Mouse (Mus musculus): Measurements from ENCODE around the gene Pisd. TPM values are rescaled to one million over a fixed set of nuclear protein-coding genes. Genes with fewer than 3 reads are reported as not detected.
A peak's percentile ranks its signal among the peaks of the same experiment; 100 is the strongest.

The Pisd gene
- polyA plus RNA-seq, 1 experiment from 2014 or later = 94.9 TPM

DNA sequence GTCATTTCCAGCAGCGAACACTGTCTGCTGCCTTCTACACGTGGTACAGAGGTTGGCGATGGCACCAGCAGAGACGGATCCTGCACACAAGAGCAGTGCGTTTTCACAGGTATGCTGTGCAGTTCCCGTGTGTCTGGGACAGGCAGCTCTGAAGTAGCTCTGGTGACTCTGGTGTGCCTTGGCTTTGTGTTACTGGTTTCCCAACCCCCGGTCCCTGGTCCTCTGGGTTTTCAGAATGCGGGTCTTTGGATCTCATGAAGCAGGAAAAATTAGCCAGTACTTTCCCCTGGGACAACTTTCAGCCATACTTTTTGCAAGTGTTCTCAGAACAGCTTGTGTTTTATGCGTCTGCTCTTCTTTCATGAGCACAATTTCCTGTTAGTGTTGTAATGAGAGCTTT lies 65.0 kb downstream of the Pisd start:
- 81% methylated on average over 9 of the region's 9 CpGs for WGBS
- H3K9ac ChIP-seq (ENCODE audit: low read depth, low read length) = no peak overlapping the region

DNA sequence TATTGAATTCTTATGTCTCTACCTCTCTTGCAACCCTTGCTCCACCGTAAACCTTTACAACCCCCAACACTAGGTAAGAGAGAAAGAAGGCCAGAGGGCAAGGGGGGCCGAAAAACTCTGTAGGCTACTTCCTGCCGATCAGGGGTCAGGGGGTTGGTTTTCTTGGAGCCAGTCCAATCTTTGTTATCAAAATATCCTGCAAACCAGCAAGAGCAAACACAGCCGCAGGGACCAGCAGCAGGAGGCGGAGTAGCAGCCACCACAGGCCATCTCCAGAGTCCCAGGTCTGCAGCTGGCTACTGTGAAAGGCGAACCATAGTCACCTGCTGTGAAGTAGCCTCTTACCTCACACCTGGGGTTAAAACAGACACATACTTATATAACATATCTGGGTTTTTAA lies 66.5 kb downstream of the Pisd start:
- H3K9me3 ChIP-seq (ENCODE audit: control insufficient read depth, low read length) = no peaks in the 10 kb centered on the region
- H3K27ac ChIP-seq (ENCODE audit: low read depth, low read length) = no peak overlapping the region
- no peaks in the 10 kb centered on the region for H3K36me3 ChIP-seq (ENCODE audit: control insufficient read depth, insufficient read depth, low read length)
- no peaks in the 10 kb centered on the region for H3K27me3 ChIP-seq (replicated peaks; ENCODE audit: control insufficient read depth, insufficient read depth, low read length)
- H3K9ac ChIP-seq (ENCODE audit: low read depth, low read length) = no peak overlapping the region
- WGBS = 68% methylated on average over 6 of the region's 6 CpGs
- no peak overlapping the region for H3K4me3 ChIP-seq (ENCODE audit: low read length)
- H3K4me1 ChIP-seq (ENCODE audit: control insufficient read depth, insufficient read depth, low read depth, low read length) = no peaks in the 10 kb centered on the region
- H3K4me2 ChIP-seq (ENCODE audit: low read length) = no peak overlapping the region
- ATAC-seq = no peak

More for the DNA sequence above, 65.0 kb downstream of the Pisd start:
- Histone ChIP-seq H3K27me3 (replicated peaks; ENCODE audit: control insufficient read depth, insufficient read depth, low read length) (no peaks in the 10 kb centered on the region), H3K4me2 (ENCODE audit: low read length) (no peak overlapping the region), H3K27ac (ENCODE audit: low read depth, low read length) (no peak overlapping the region), H3K4me3 (ENCODE audit: low read length) (no peak overlapping the region), H3K4me1 (ENCODE audit: control insufficient read depth, insufficient read depth, low read depth, low read length) (no peaks in the 10 kb centered on the region), H3K36me3 (ENCODE audit: control insufficient read depth, insufficient read depth, low read length) (no peaks in the 10 kb centered on the region), H3K9me3 (ENCODE audit: control insufficient read depth, low read length) (no peaks in the 10 kb centered on the region)
- no peak for ATAC-seq

DNA sequence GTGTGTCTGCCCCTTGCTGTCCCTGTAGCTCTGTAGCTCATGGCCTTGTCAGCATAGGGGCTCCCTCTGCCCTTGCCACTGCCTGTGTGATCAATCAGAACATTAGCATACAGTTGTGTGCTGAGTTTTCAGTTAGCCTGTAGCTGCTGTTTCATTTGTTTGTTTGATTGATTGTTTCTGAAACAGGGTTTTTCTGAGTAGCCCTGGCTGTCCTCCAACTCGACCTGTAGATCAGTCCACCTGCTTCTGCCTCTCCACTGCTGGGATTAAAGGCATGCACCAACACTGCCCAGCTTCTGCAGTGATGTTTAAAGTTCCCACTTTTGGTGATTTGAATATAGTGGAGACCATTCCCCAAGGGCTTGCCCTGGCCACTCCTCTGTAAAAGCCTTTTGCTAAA lies 67.7 kb downstream of the Pisd start:
- Histone ChIP-seq H3K27me3 (replicated peaks; ENCODE audit: control insufficient read depth, insufficient read depth, low read length) (no peaks in the 10 kb centered on the region), H3K4me3 (ENCODE audit: low read length) (no peak overlapping the region), H3K4me2 (ENCODE audit: low read length) (no peak overlapping the region), H3K36me3 (ENCODE audit: control insufficient read depth, insufficient read depth, low read length) (no peaks in the 10 kb centered on the region), H3K9me3 (ENCODE audit: control insufficient read depth, low read length) (no peaks in the 10 kb centered on the region), H3K9ac (ENCODE audit: low read depth, low read length) (no peak overlapping the region), H3K4me1 (ENCODE audit: control insufficient read depth, insufficient read depth, low read depth, low read length) (peaks cover 5% of the 10 kb centered on the region), H3K27ac (ENCODE audit: low read depth, low read length) (no peak overlapping the region)
- 33% methylated on average over 1 of the region's 1 CpGs for WGBS
- ATAC-seq = no peak

DNA sequence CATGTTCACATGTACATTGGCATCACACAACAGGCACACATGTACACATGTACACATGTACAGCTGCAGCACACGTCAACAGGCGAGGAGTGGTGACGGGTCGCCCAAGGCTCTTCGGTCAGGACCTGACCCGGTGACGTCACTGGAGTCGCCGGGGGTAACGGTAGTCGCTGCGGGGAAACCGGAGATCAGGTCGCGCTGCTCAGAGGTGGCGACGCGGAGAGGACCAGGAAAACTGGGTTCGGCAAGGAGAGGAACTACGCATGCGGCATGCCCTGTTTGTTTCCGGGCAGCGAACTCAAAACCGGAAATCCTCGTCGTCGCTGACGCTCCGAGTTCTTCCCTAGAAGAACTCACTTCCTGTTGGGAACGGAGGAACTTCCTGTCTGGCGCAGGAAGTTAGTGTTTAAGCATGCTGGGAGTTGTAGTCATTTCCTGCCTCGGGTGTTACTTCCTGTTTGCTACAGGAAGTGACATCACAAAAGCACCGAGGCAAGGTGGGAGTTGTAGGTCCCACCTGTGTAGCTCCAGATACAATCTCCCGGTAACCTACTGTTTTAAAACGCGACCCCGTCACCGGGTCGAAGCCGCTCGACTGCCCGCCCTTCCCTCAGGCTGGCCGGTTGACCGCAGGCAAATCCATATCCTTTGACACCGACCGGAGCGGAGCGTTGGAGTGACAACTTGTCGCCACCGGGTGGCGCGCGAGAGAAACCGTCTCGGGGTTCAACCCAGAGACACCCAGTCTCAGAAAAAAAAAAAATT lies 71.6 kb downstream of the Pisd start:
- WGBS = under 1% methylated on average over 55 of the region's 55 CpGs
- H3K27me3 ChIP-seq (replicated peaks; ENCODE audit: control insufficient read depth, insufficient read depth, low read length) = no peaks in the 10 kb centered on the region
- ATAC-seq = peak; percentile 99
- H3K27ac ChIP-seq (ENCODE audit: low read depth, low read length) = peak overlapping the region; percentile 90
- peaks cover 8% of the 10 kb centered on the region for H3K4me1 ChIP-seq (ENCODE audit: control insufficient read depth, insufficient read depth, low read depth, low read length)
- peak overlapping the region; percentile 82 for H3K9ac ChIP-seq (ENCODE audit: low read depth, low read length)
- H3K4me3 ChIP-seq (ENCODE audit: low read length) = peak overlapping the region; percentile 80
- no peaks in the 10 kb centered on the region for H3K9me3 ChIP-seq (ENCODE audit: control insufficient read depth, low read length)
- peak overlapping the region; percentile 78 for H3K4me2 ChIP-seq (ENCODE audit: low read length)
- no peaks in the 10 kb centered on the region for H3K36me3 ChIP-seq (ENCODE audit: control insufficient read depth, insufficient read depth, low read length)

DNA sequence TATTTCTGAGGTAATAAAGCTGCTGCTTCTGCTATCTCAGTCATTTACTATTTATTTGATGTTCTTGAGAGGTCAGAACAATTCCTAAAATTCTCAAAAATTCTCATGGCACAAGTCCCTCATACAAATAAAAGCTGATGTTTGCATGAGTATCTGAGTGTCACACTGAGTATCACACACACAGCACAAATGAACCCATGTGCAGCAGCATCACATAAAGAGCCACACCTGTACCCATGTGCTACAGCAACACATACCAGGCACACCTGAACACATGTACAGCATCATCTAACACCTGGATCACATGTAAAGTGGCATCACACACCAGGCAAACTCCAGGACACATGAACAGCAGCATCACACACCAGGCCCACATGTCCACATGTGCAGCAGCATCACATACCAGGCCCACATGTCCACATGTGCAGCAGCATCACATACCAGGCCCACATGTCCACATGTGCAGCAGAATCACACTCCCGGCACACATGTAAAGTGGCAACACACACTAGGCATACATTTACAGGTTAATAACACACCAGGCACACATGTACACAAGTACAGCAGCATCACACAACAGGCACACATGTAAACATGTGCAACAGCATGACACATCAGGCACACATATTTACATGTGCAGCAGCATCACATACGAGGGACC lies 72.3 kb downstream of the Pisd start:
- peak; percentile 9 for ATAC-seq
- H3K4me1 ChIP-seq (ENCODE audit: control insufficient read depth, insufficient read depth, low read depth, low read length) = peaks cover 8% of the 10 kb centered on the region
- no peaks in the 10 kb centered on the region for H3K27me3 ChIP-seq (replicated peaks; ENCODE audit: control insufficient read depth, insufficient read depth, low read length)
- H3K4me3 ChIP-seq (ENCODE audit: low read length) = peak overlapping the region; percentile 80
- H3K4me2 ChIP-seq (ENCODE audit: low read length) = peak overlapping the region; percentile 78
- H3K27ac ChIP-seq (ENCODE audit: low read depth, low read length) = peak overlapping the region; percentile 90
- H3K36me3 ChIP-seq (ENCODE audit: control insufficient read depth, insufficient read depth, low read length) = no peaks in the 10 kb centered on the region
- peak overlapping the region; percentile 82 for H3K9ac ChIP-seq (ENCODE audit: low read depth, low read length)
- WGBS = 16% methylated on average over 2 of the region's 2 CpGs
- no peaks in the 10 kb centered on the region for H3K9me3 ChIP-seq (ENCODE audit: control insufficient read depth, low read length)

GRCm38 (mm10) chr5:32712221-32713041 lies 73.0 kb downstream of the Pisd start:
- no peaks in the 10 kb centered on the region for H3K36me3 ChIP-seq (ENCODE audit: control insufficient read depth, insufficient read depth, low read length)
- H3K9me3 ChIP-seq (ENCODE audit: control insufficient read depth, low read length) = no peaks in the 10 kb centered on the region
- H3K27me3 ChIP-seq (replicated peaks; ENCODE audit: control insufficient read depth, insufficient read depth, low read length) = no peaks in the 10 kb centered on the region
- no peak overlapping the region for H3K27ac ChIP-seq (ENCODE audit: low read depth, low read length)
- 68% methylated on average over 4 of the region's 4 CpGs for WGBS
- peaks cover 8% of the 10 kb centered on the region for H3K4me1 ChIP-seq (ENCODE audit: control insufficient read depth, insufficient read depth, low read depth, low read length)
- peak overlapping the region; percentile 80; the same call in 1 of the 2 replicates for H3K4me3 ChIP-seq (ENCODE audit: low read length)
- no peak for ATAC-seq
- H3K9ac ChIP-seq (ENCODE audit: low read depth, low read length) = no peak overlapping the region
- H3K4me2 ChIP-seq (ENCODE audit: low read length) = peak overlapping the region; percentile 78

GRCm38 (mm10) chr5:32711485-32711884 lies 74.0 kb downstream of the Pisd start:
- 75% methylated on average over 5 of the region's 5 CpGs for WGBS
- H3K27me3 ChIP-seq (replicated peaks; ENCODE audit: control insufficient read depth, insufficient read depth, low read length) = no peaks in the 10 kb centered on the region
- no peak overlapping the region for H3K9ac ChIP-seq (ENCODE audit: low read depth, low read length)
- no peak overlapping the region for H3K4me3 ChIP-seq (ENCODE audit: low read length)
- H3K27ac ChIP-seq (ENCODE audit: low read depth, low read length) = no peak overlapping the region
- no peak overlapping the region for H3K4me2 ChIP-seq (ENCODE audit: low read length)
- H3K9me3 ChIP-seq (ENCODE audit: control insufficient read depth, low read length) = no peaks in the 10 kb centered on the region
- H3K36me3 ChIP-seq (ENCODE audit: control insufficient read depth, insufficient read depth, low read length) = no peaks in the 10 kb centered on the region
- peaks cover 8% of the 10 kb centered on the region for H3K4me1 ChIP-seq (ENCODE audit: control insufficient read depth, insufficient read depth, low read depth, low read length)
- no peak for ATAC-seq

GRCm38 (mm10) chr5:32706226-32706780 lies 79.1 kb downstream of the Pisd start:
- ATAC-seq = no peak
- Histone ChIP-seq H3K4me1 (ENCODE audit: control insufficient read depth, insufficient read depth, low read depth, low read length) (no peaks in the 10 kb centered on the region), H3K27me3 (replicated peaks; ENCODE audit: control insufficient read depth, insufficient read depth, low read length) (no peaks in the 10 kb centered on the region), H3K9me3 (ENCODE audit: control insufficient read depth, low read length) (no peaks in the 10 kb centered on the region), H3K9ac (ENCODE audit: low read depth, low read length) (no peak overlapping the region), H3K36me3 (ENCODE audit: control insufficient read depth, insufficient read depth, low read length) (no peaks in the 10 kb centered on the region), H3K4me2 (ENCODE audit: low read length) (no peak overlapping the region), H3K4me3 (ENCODE audit: low read length) (no peak overlapping the region), H3K27ac (ENCODE audit: low read depth, low read length) (no peak overlapping the region)
- WGBS = 79% methylated on average over 2 of the region's 2 CpGs
